Mouse (Mus musculus) retina, adult 2 months (tissue): ENCODE data around the gene Arhgap17.

Source experiments
- DNase-seq: peaks from one replicate; pipeline ENCODE4 v3.0.0-alpha.2; 2012; ENCODE audit warnings: low read depth, low spot score

Gene Arhgap17

GRCm38 (mm10) chr7:123344079-123344780 lies 25.5 kb downstream of the Arhgap17 start:
- DNase-seq, result no peak

- DNase-seq, result no peak
These were observed 27.8 kb downstream of the Arhgap17 start for GRCm38 (mm10) chr7:123341896-123342295.

- no peak for DNase-seq
These were observed 31.4 kb downstream of the Arhgap17 start for GRCm38 (mm10) chr7:123338351-123338750.

- DNase-seq, result no peak
These were observed 33.4 kb downstream of the Arhgap17 start for GRCm38 (mm10) chr7:123336322-123336721.

- no peak for DNase-seq
These were observed 39.2 kb downstream of the Arhgap17 start for GRCm38 (mm10) chr7:123330506-123330905.

GRCm38 (mm10) chr7:123327909-123328308 lies 41.8 kb downstream of the Arhgap17 start:
- no peak for DNase-seq

- DNase-seq, result no peak
These were observed 42.8 kb downstream of the Arhgap17 start for GRCm38 (mm10) chr7:123326901-123327300.

- DNase-seq, result no peak
These were observed 43.7 kb downstream of the Arhgap17 start for GRCm38 (mm10) chr7:123326062-123326461.

- no peak for DNase-seq
These were observed 45.6 kb downstream of the Arhgap17 start for GRCm38 (mm10) chr7:123324105-123324504.

- no peak for DNase-seq
These were observed 46.3 kb downstream of the Arhgap17 start for GRCm38 (mm10) chr7:123323388-123323787.

GRCm38 (mm10) chr7:123322452-123323121 lies 47.1 kb downstream of the Arhgap17 start:
- no peak for DNase-seq

GRCm38 (mm10) chr7:123312738-123313137 lies 57.0 kb downstream of the Arhgap17 start:
- DNase-seq, result no peak

- DNase-seq, result no peak
These were observed 57.9 kb downstream of the Arhgap17 start for GRCm38 (mm10) chr7:123311836-123312235.

GRCm38 (mm10) chr7:123307887-123308558 lies 61.7 kb downstream of the Arhgap17 start:
- DNase-seq, result no peak

- no peak for DNase-seq
These were observed 62.5 kb downstream of the Arhgap17 start for GRCm38 (mm10) chr7:123307236-123307635.

GRCm38 (mm10) chr7:123305397-123305796 lies 64.3 kb downstream of the Arhgap17 start:
- no peak for DNase-seq

- no peak for DNase-seq
These were observed 69.5 kb downstream of the Arhgap17 start for GRCm38 (mm10) chr7:123300258-123300657.

- DNase-seq, result no peak
These were observed 71.5 kb downstream of the Arhgap17 start for GRCm38 (mm10) chr7:123298225-123298624.

GRCm38 (mm10) chr7:123296097-123296496 lies 73.6 kb downstream of the Arhgap17 start:
- DNase-seq, result no peak

- DNase-seq, result no peak
These were observed 74.3 kb downstream of the Arhgap17 start for GRCm38 (mm10) chr7:123295423-123295822.

GRCm38 (mm10) chr7:123293898-123294297 lies 75.8 kb downstream of the Arhgap17 start:
- no peak for DNase-seq

- no peak for DNase-seq
These were observed 77.8 kb downstream of the Arhgap17 start for GRCm38 (mm10) chr7:123291942-123292341.

GRCm38 (mm10) chr7:123289176-123289575 lies 80.5 kb downstream of the Arhgap17 start:
- no peak for DNase-seq
